Mouse (Mus musculus): ENCODE results near the gene Trim62.

DNA sequence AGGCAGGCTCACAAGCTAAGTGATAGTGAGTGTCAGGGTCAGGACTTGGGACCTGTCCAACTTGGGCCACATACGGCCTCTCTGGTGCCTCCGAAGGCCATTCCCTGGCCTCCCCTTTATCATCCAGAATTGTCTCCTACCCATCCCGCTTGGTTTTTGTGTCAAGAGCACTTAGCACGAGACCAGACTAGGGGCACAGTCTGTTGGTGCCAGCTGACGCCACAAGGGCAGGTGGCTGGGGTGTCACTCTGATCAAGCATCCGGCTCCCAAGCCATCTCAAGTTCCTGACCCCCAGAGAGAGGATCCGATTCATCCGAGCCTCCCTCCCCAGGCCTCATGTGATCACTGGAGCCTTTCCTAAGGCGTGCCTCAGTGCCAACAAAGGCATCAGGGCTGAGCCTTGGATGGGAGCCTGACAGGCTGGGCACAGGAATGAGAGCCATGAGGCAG, 4.3 kb downstream of the Trim62 start:
- TF ChIP-seq CTCF (IDR thresholded peaks at IDR 0.05; ENCODE audit: low read depth), result no peak
- TF ChIP-seq EP300 (optimal IDR thresholded peaks at IDR 0.05), result no peak
